Mouse (Mus musculus): ENCODE measurements around the gene Tcp11l2. TPM values are rescaled to one million over a fixed set of nuclear protein-coding genes. Genes with fewer than 3 reads are reported as not detected.

The Tcp11l2 gene
- total RNA-seq, 1 experiment, result 2.8 TPM

- Histone ChIP-seq H3K36me3 (ENCODE audit: control insufficient read depth, insufficient read depth, low read length, poor library complexity, severe bottlenecking) (peaks cover 10% of the 10 kb centered on the region), H3K27ac (ENCODE audit: insufficient read depth, low read depth, low read length, poor library complexity, severe bottlenecking) (peak overlapping the region; percentile 48; the same call in 1 of the 2 replicates), H3K4me1 (ENCODE audit: control insufficient read depth in 2 of 2, insufficient read depth in 2 of 2, low read length in 2 of 2, poor library complexity in 1 of 2) (peaks cover 4 to 15% of the 10 kb centered on the region in 2 experiments; a peak in 2 of 4 replicates), H3K9me3 (ENCODE audit: control insufficient read depth, insufficient read depth, low read depth, low read length) (no peaks in the 10 kb centered on the region), H3K9ac (ENCODE audit: insufficient read depth, low read depth, low read length, poor library complexity, severe bottlenecking) (no peak overlapping the region), H3K4me3 (ENCODE audit: insufficient read depth in 1 of 2, low read depth in 1 of 2, low read length in 2 of 2, poor library complexity in 1 of 2, severe bottlenecking in 1 of 2) (0 out of 4 replicates have a peak overlapping the region, but pooled peaks of 1 of the 2 experiments have one; percentile 10)
- in situ Hi-C loops (cut with MboI; ENCODE audit: low sequenced_read_pairs in 2 of 2, unreplicated experiment in 2 of 2), result no loop called here
- TF ChIP-seq ZNF384 (IDR thresholded peaks at IDR 0.05; ENCODE audit: low read depth, low read length) (no peak), ZC3H11A (IDR thresholded peaks at IDR 0.05; ENCODE audit: borderline replicate concordance, low read depth, low read length) (no peak), CHD2 (IDR thresholded peaks at IDR 0.05; ENCODE audit: low read depth, low read length) (no peak), HCFC1 (IDR thresholded peaks at IDR 0.05; ENCODE audit: borderline replicate concordance, insufficient read depth, low read length) (no peak)
- no peak for DNase-seq (ENCODE audit: low read depth, low spot score)
These were observed 23.9 kb upstream of the Tcp11l2 start for GRCm38 (mm10) chr10:84552477-84552876.

GRCm38 (mm10) chr10:84554291-84555009 is 22.0 kb upstream of the Tcp11l2 start:
- peaks cover 2 to 15% of the 10 kb centered on the region in 2 experiments; a peak in 2 of 4 replicates for H3K4me1 ChIP-seq (ENCODE audit: control insufficient read depth in 2 of 2, insufficient read depth in 2 of 2, low read length in 2 of 2, poor library complexity in 1 of 2)
- no peaks in the 10 kb centered on the region for H3K9me3 ChIP-seq (ENCODE audit: control insufficient read depth, insufficient read depth, low read depth, low read length)
- H3K4me3 ChIP-seq (ENCODE audit: insufficient read depth in 1 of 2, low read depth in 1 of 2, low read length in 2 of 2, poor library complexity in 1 of 2, severe bottlenecking in 1 of 2), result peak overlapping the region; percentile 11 to 54
- H3K27ac ChIP-seq (ENCODE audit: insufficient read depth, low read depth, low read length, poor library complexity, severe bottlenecking), result peak overlapping the region; percentile 92; the same call in 1 of the 2 replicates
- peak; percentile 92 for DNase-seq (ENCODE audit: low read depth, low spot score)
- TF ChIP-seq CHD2 (IDR thresholded peaks at IDR 0.05; ENCODE audit: low read depth, low read length) (no peak), ZNF384 (IDR thresholded peaks at IDR 0.05; ENCODE audit: low read depth, low read length) (no peak), MAFK (IDR thresholded peaks at IDR 0.05; ENCODE audit: insufficient read depth, low read depth, low read length) (no peak), HCFC1 (IDR thresholded peaks at IDR 0.05; ENCODE audit: borderline replicate concordance, insufficient read depth, low read length) (no peak; the same call in 1 of the 2 replicates), ZC3H11A (IDR thresholded peaks at IDR 0.05; ENCODE audit: borderline replicate concordance, low read depth, low read length) (no peak)
- H3K36me3 ChIP-seq (ENCODE audit: control insufficient read depth, insufficient read depth, low read length, poor library complexity, severe bottlenecking), result peaks cover 3% of the 10 kb centered on the region
- H3K9ac ChIP-seq (ENCODE audit: insufficient read depth, low read depth, low read length, poor library complexity, severe bottlenecking), result no peak overlapping the region; the same call in 1 of the 2 replicates
- in situ Hi-C loops (cut with MboI; ENCODE audit: low sequenced_read_pairs in 2 of 2, unreplicated experiment in 2 of 2), result no loop called here

GRCm38 (mm10) chr10:84556120-84556519 is 20.3 kb upstream of the Tcp11l2 start:
- no peak for DNase-seq (ENCODE audit: low read depth, low spot score)
- H3K4me3 ChIP-seq (ENCODE audit: insufficient read depth in 1 of 2, low read depth in 1 of 2, low read length in 2 of 2, poor library complexity in 1 of 2, severe bottlenecking in 1 of 2), result no peak overlapping the region
- TF ChIP-seq MAFK (IDR thresholded peaks at IDR 0.05; ENCODE audit: insufficient read depth, low read depth, low read length) (no peak), ZNF384 (IDR thresholded peaks at IDR 0.05; ENCODE audit: low read depth, low read length) (no peak), ZC3H11A (IDR thresholded peaks at IDR 0.05; ENCODE audit: borderline replicate concordance, low read depth, low read length) (no peak), CHD2 (IDR thresholded peaks at IDR 0.05; ENCODE audit: low read depth, low read length) (no peak), HCFC1 (IDR thresholded peaks at IDR 0.05; ENCODE audit: borderline replicate concordance, insufficient read depth, low read length) (no peak)
- no peak overlapping the region; the same call in 1 of the 2 replicates for H3K27ac ChIP-seq (ENCODE audit: insufficient read depth, low read depth, low read length, poor library complexity, severe bottlenecking)
- no peaks in the 10 kb centered on the region for H3K9me3 ChIP-seq (ENCODE audit: control insufficient read depth, insufficient read depth, low read depth, low read length)
- in situ Hi-C loops (cut with MboI; ENCODE audit: low sequenced_read_pairs in 2 of 2, unreplicated experiment in 2 of 2), result no loop called here
- H3K36me3 ChIP-seq (ENCODE audit: control insufficient read depth, insufficient read depth, low read length, poor library complexity, severe bottlenecking), result peaks cover 3% of the 10 kb centered on the region
- H3K4me1 ChIP-seq (ENCODE audit: control insufficient read depth in 2 of 2, insufficient read depth in 2 of 2, low read length in 2 of 2, poor library complexity in 1 of 2), result peaks cover 2 to 15% of the 10 kb centered on the region in 2 experiments; a peak in 2 of 4 replicates
- H3K9ac ChIP-seq (ENCODE audit: insufficient read depth, low read depth, low read length, poor library complexity, severe bottlenecking), result no peak overlapping the region

- Histone ChIP-seq H3K9me3 (ENCODE audit: control insufficient read depth, insufficient read depth, low read depth, low read length) (no peaks in the 10 kb centered on the region), H3K27ac (ENCODE audit: insufficient read depth, low read depth, low read length, poor library complexity, severe bottlenecking) (no peak overlapping the region), H3K9ac (ENCODE audit: insufficient read depth, low read depth, low read length, poor library complexity, severe bottlenecking) (no peak overlapping the region), H3K36me3 (ENCODE audit: control insufficient read depth, insufficient read depth, low read length, poor library complexity, severe bottlenecking) (no peaks in the 10 kb centered on the region), H3K4me3 (ENCODE audit: insufficient read depth in 1 of 2, low read depth in 1 of 2, low read length in 2 of 2, poor library complexity in 1 of 2, severe bottlenecking in 1 of 2) (no peak overlapping the region), H3K4me1 (ENCODE audit: control insufficient read depth in 2 of 2, insufficient read depth in 2 of 2, low read length in 2 of 2, poor library complexity in 1 of 2) (peaks cover 3 to 10% of the 10 kb centered on the region in 2 experiments)
- TF ChIP-seq MAFK (IDR thresholded peaks at IDR 0.05; ENCODE audit: insufficient read depth, low read depth, low read length) (no peak), CHD2 (IDR thresholded peaks at IDR 0.05; ENCODE audit: low read depth, low read length) (no peak), ZC3H11A (IDR thresholded peaks at IDR 0.05; ENCODE audit: borderline replicate concordance, low read depth, low read length) (peak; percentile 45; the same call in 1 of the 2 replicates), HCFC1 (IDR thresholded peaks at IDR 0.05; ENCODE audit: borderline replicate concordance, insufficient read depth, low read length) (peak; percentile 45; the same call in 1 of the 2 replicates), ZNF384 (IDR thresholded peaks at IDR 0.05; ENCODE audit: low read depth, low read length) (no peak)
- in situ Hi-C loops (cut with MboI; ENCODE audit: low sequenced_read_pairs in 2 of 2, unreplicated experiment in 2 of 2), result no loop called here
- DNase-seq (ENCODE audit: low read depth, low spot score), result peak; percentile 56
These were observed 17.9 kb upstream of the Tcp11l2 start for GRCm38 (mm10) chr10:84558511-84558910.

All from ES-E14 (cell line).